Mouse (Mus musculus): ENCODE measurements around the gene Eif3m. TPM values are rescaled to one million over a fixed set of nuclear protein-coding genes. Genes with fewer than 3 reads are reported as not detected.

The Eif3m gene
- total RNA-seq, 2 experiments from 2014 or later, result 108 to 124 TPM

GRCm38 (mm10) chr2:105017802-105018201, 922 bp upstream of the Eif3m start:
- no peak for DNase-seq
- intact Hi-C loops (cut with DNase I), result no loop called here

GRCm38 (mm10) chr2:105016192-105016966, 501 bp downstream of the Eif3m start:
- DNase-seq, result no peak
- intact Hi-C loops (cut with DNase I), result no loop called here

GRCm38 (mm10) chr2:105007236-105007635, 9.6 kb downstream of the Eif3m start:
- intact Hi-C loops (cut with DNase I), result no loop called here
- DNase-seq, result no peak

- no peak for DNase-seq
- intact Hi-C loops (cut with DNase I), result no loop called here
Observed at GRCm38 (mm10) chr2:104996201-104996600, 20.7 kb downstream of the Eif3m start.

GRCm38 (mm10) chr2:104994436-104994835, 22.4 kb downstream of the Eif3m start:
- DNase-seq, result no peak
- intact Hi-C loops (cut with DNase I), result no loop called here

- DNase-seq, result no peak
- intact Hi-C loops (cut with DNase I), result no loop called here
Observed at GRCm38 (mm10) chr2:104988974-104989373, 27.9 kb downstream of the Eif3m start.

GRCm38 (mm10) chr2:104985796-104986195, 31.1 kb downstream of the Eif3m start:
- intact Hi-C loops (cut with DNase I), result no loop called here
- no peak for DNase-seq

GRCm38 (mm10) chr2:104981712-104982111, 35.2 kb downstream of the Eif3m start:
- no peak for DNase-seq
- intact Hi-C loops (cut with DNase I), result no loop called here

GRCm38 (mm10) chr2:104964492-104964891, 52.4 kb downstream of the Eif3m start:
- intact Hi-C loops (cut with DNase I), result no loop called here
- no peak for DNase-seq

Other genes starting within 250 kb of the Eif3m start
- gene Qser1, start 200.3 kb downstream of the Eif3m start, total RNA-seq (2021), result 10 to 100 TPM; 23.4 to 25.6 TPM
- under 1 TPM; 0.42 to 0.85 TPM for gene Prrg4, start 167.2 kb downstream of the Eif3m start, total RNA-seq (2021)
- gene Ccdc73, start 149.3 kb downstream of the Eif3m start, total RNA-seq (2021), result 1 to 10 TPM in 1 of 2 experiments, not detected in 1; 3.5 TPM
- gene Gm11060, start 74.9 kb upstream of the Eif3m start, total RNA-seq (2021), result not detected
- under 1 TPM in 1 of 2 experiments, not detected in 1; 0.26 TPM for gene Wt1, start 109.4 kb upstream of the Eif3m start, total RNA-seq (2021)
- not detected for gene Them7, start 207.2 kb upstream of the Eif3m start, total RNA-seq (2021)